Mouse (Mus musculus): Measurements from ENCODE around the gene Col13a1.

Gene Col13a1

GRCm38 (mm10) chr10:61827950-61828936 is 150.7 kb downstream of the Col13a1 start:
- POLR2A ChIA-PET = interaction anchor here in 3 of 4 experiments (0.5 to 2.0 kb wide), 35 partner anchors 7 to 1654 kb away, joined by 3 to 12 read pairs (median 3); partner anchors contain the start of genes H2afy2 (in 1 of the 3) and Nodal (in 1 of the 3)

GRCm38 (mm10) chr10:61826753-61827435 is 152.0 kb downstream of the Col13a1 start:
- ChIA-PET CTCF (interaction anchor here in 3 of 4 experiments (0.5 to 0.9 kb wide), 3 partner anchors 44 to 504 kb away, joined by 3 to 4 read pairs (median 3); no protein-coding TSS in a partner anchor), POLR2A (interaction anchor here in 3 of 4 experiments (0.6 to 2.0 kb wide), 9 partner anchors 9 to 76 kb away, joined by 3 to 9 read pairs (median 3); no protein-coding TSS in a partner anchor)

More at GRCm38 (mm10) chr10:61827950-61828936, 150.7 kb downstream of the Col13a1 start:
- CTCF ChIA-PET = interaction anchor here (0.6 to 1.5 kb wide), 13 partner anchors 8 to 1202 kb away, joined by 3 to 7 read pairs (median 3); no protein-coding TSS in a partner anchor

GRCm38 (mm10) chr10:61825979-61826752 is 152.7 kb downstream of the Col13a1 start:
- ChIA-PET CTCF (interaction anchor here in 3 of 4 experiments (0.5 to 0.7 kb wide), 3 partner anchors 9 to 505 kb away, joined by 3 to 6 read pairs (median 4); no protein-coding TSS in a partner anchor), POLR2A (interaction anchor here in 3 of 4 experiments (0.6 to 1.5 kb wide), 5 partner anchors 21 to 430 kb away, joined by 3 to 4 read pairs (median 3); no protein-coding TSS in a partner anchor)

GRCm38 (mm10) chr10:61825536-61825935 is 153.4 kb downstream of the Col13a1 start:
- CTCF ChIA-PET = interaction anchor here in 2 of 4 experiments (0.6 to 0.7 kb wide), 3 partner anchors 8 to 333 kb away, joined by 3 to 6 read pairs (median 3); no protein-coding TSS in a partner anchor
- POLR2A ChIA-PET = interaction anchor here in 3 of 4 experiments (0.7 to 1.1 kb wide), 4 partner anchors 23 to 431 kb away, joined by 3 to 4 read pairs (median 4); no protein-coding TSS in a partner anchor

- ChIA-PET CTCF (interaction anchor here in 2 of 4 experiments (0.6 to 0.7 kb wide), 4 partner anchors 70 to 339 kb away, joined by 3 to 9 read pairs (median 4); partner anchors contain the start of gene Neurog3 (in 1 of the 2)), POLR2A (interaction anchor here in 3 of 4 experiments (0.5 to 3.0 kb wide), 17 partner anchors 8 to 1150 kb away, joined by 3 to 14 read pairs (median 4); partner anchors contain the start of gene H2afy2 (in 1 of the 3))
Measured at GRCm38 (mm10) chr10:61823731-61824115, 155.2 kb downstream of the Col13a1 start.

DNA sequence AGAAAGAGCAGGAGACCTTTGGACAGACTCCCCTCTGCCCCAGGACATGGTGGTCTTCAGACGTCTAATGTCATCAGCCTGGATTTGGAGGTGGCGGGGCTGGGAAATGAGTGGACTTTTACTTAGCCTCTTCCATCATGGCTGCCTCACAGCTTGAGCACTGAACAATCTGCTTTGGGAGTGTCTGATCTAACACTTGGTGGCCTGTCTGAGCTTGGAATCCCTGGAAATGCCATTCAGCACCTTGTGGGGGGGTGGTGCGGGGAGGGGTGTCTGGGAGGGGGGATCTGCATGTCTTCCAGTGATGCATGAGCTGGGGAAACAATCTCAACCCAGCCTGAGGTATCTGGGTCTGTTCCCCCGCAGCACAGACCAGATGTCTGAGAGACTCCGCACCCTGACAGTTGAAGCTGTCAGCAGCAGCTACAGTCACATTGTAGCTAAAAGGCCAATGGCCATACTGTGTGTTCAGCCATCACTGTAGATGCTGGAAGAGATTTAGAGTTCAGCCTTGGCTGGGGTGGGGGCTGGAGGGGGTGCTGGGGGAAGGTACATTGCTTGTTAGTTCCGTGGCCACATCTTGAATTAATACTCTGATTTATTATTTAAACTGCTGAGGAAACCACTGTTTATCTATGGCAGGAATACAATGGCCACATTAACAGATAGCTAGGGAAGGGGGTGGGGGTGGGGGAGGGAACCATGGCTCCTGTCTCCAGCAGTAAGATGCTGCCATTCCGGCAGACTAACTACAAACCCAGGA is 155.8 kb downstream of the Col13a1 start:
- CTCF ChIA-PET = interaction anchor here in 3 of 4 experiments (0.6 kb wide), 5 partner anchors 70 to 997 kb away, joined by 3 to 9 read pairs (median 4); partner anchors contain the start of gene Neurog3 (in 1 of the 3)
- POLR2A ChIA-PET = interaction anchor here in 3 of 4 experiments (0.5 to 3.0 kb wide), 17 partner anchors 9 to 410 kb away, joined by 3 to 14 read pairs (median 4); no protein-coding TSS in a partner anchor

GRCm38 (mm10) chr10:61820050-61820449 is 158.9 kb downstream of the Col13a1 start:
- ChIA-PET POLR2A (no interaction called here), CTCF (interaction anchor here in 2 of 4 experiments (0.5 to 1.6 kb wide), 2 partner anchors 9 kb away, joined by 3 to 8 read pairs; no protein-coding TSS in a partner anchor)

DNA sequence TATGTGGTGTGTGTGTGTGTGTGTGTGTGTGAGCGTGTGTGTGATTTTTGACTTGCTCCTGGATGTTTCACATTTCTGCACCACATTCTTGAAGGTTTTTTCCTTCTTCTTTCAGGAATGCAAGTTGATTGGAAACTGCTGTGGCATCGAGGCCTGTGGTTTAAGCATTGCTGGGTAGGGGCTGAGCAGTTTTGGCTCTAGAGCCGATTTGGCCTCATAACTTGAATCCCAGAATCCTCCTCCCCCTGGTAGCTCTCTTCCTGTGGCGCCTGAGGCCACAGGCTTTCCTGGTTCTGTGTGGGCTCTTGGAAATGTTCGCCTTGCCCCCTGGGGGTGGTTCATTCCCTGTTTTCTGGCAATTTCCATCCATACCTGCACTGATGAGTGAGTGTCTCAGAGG is 166.9 kb downstream of the Col13a1 start:
- ChIA-PET POLR2A (interaction anchor here in 1 of 4 experiments (0.7 kb wide), 1 partner anchor 270 kb away, joined by 4 read pairs; no protein-coding TSS in a partner anchor), CTCF (no interaction called here)

GRCm38 (mm10) chr10:61798133-61798576 is 180.8 kb downstream of the Col13a1 start:
- POLR2A ChIA-PET = interaction anchor here in 2 of 4 experiments (0.6 to 1.4 kb wide), 3 partner anchors 25 to 36 kb away, joined by 3 to 4 read pairs (median 4); no protein-coding TSS in a partner anchor
- CTCF ChIA-PET = no interaction called here

DNA sequence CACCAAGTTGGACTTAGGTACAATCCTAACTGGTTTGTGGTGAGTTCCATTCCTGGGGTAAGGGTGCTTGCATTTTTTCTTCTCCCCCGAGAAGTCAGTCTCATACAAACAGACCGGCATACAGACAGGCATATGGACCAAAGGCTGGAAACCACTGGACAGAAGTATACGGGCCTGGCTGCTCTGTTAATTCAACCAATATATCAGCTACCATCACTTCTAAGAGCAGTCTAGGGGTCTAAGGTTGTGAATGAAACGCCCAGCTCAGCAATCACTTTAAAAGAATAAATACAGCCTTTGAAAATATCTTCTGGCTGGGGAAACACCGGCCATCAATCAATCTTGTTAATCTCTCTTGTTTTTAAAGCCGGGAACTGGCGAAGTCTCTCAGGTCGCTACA is 183.4 kb downstream of the Col13a1 start:
- ChIA-PET CTCF (interaction anchor here in 3 of 4 experiments (0.6 to 1.5 kb wide), 3 partner anchors 13 to 260 kb away, joined by 4 to 5 read pairs (median 4); no protein-coding TSS in a partner anchor), POLR2A (interaction anchor here in 2 of 4 experiments (0.7 to 2.2 kb wide), 6 partner anchors 9 to 34 kb away, joined by 3 to 9 read pairs (median 3); partner anchors contain the start of gene H2afy2 (in 1 of the 2))

DNA sequence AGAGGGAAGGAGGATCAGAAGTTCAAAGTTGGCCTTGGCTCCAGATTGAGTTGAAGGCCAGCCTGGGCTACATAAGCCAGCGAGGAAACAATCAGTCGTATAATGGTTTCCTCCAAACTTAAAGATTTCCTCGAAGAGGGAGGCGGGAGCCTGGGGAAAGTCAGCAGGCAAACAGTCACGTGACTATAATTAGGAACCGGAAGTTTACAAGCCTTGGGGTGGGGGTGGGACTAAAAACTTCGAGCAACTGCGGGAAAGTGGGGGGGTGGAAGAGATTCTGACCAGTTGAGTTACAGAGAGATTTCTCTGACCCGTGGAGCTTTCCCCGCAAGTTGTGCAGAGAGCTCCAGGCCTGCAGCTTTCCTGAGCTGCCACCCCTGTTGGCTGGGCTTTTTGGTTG is 183.9 kb downstream of the Col13a1 start:
- CTCF ChIA-PET = interaction anchor here in 3 of 4 experiments (0.6 to 1.5 kb wide), 3 partner anchors 12 to 261 kb away, joined by 4 to 5 read pairs (median 4); no protein-coding TSS in a partner anchor
- POLR2A ChIA-PET = interaction anchor here in 2 of 4 experiments (0.6 to 2.2 kb wide), 8 partner anchors 11 to 36 kb away, joined by 3 to 9 read pairs (median 3); partner anchors contain the start of gene H2afy2 (in 1 of the 2)

- ChIA-PET POLR2A (interaction anchor here in 3 of 4 experiments (0.7 to 1.6 kb wide), 8 partner anchors 9 to 104 kb away, joined by 3 to 5 read pairs (median 4); partner anchors contain the start of gene H2afy2 (in 1 of the 3)), CTCF (interaction anchor here in 2 of 4 experiments (0.5 to 1.1 kb wide), 3 partner anchors 10 to 305 kb away, joined by 3 to 4 read pairs (median 3); no protein-coding TSS in a partner anchor)
Measured at GRCm38 (mm10) chr10:61793015-61793414, 185.9 kb downstream of the Col13a1 start.

DNA sequence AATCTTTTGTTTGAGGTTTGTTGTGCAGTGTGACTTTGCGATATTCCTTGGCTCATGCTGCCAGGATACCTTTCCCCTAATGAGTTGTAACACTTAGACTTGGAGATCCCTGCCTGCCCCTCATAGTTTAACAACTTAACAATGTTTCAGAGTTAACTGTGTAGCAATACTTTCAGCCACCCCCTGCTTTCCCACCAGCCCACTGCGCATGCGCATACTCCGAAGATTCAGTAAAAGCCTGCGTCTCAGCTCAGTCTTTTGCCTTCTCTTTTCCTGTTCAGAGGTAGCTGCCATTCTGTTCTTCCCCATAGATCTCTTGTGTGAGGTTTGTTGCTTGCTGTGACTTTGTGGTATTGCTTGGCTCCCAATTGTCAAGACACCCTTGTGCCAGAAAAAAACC is 190.4 kb downstream of the Col13a1 start:
- ChIA-PET CTCF (interaction anchor here in 2 of 4 experiments (0.6 kb wide), 4 partner anchors 14 to 985 kb away, joined by 3 to 4 read pairs (median 3); no protein-coding TSS in a partner anchor), POLR2A (interaction anchor here in 3 of 4 experiments (0.6 to 1.4 kb wide), 11 partner anchors 16 to 383 kb away, joined by 3 to 5 read pairs (median 3); partner anchors contain the start of gene Sar1a (in 1 of the 3))
